Mouse (Mus musculus) midbrain, embryonic 13.5 days (tissue): Measurements from ENCODE around the gene Stab2. TPM values are rescaled to one million over a fixed set of nuclear protein-coding genes. Genes with fewer than 3 reads are reported as not detected.
A peak's percentile ranks its signal among the peaks of the same experiment; 100 is the strongest.

Source experiments
- ATAC-seq: fragments of 200-750 bp; cut with Nextera tagmentation; 2 replicates; pipeline ENCODE4 v1.8.0; 2017; ENCODE audit warnings: mild to moderate bottlenecking, moderate TSS enrichment, moderate library complexity
- H3K27ac ChIP-seq: fragments of 300-500 bp; sonication (generic); 2 replicates; pipeline ENCODE4 v1.5.1; 2015; ENCODE audit warnings: inconsistent platforms, mild to moderate bottlenecking, moderate library complexity
- H3K27me3 ChIP-seq: fragments of 300-500 bp; sonication (generic); 2 replicates; pipeline ENCODE4 v1.6.1; 2015; ENCODE audit warnings: mild to moderate bottlenecking, inconsistent platforms
- H3K36me3 ChIP-seq: fragments of 300-500 bp; sonication (generic); 2 replicates; pipeline ENCODE4 v1.6.1; 2015; ENCODE audit warnings: mild to moderate bottlenecking, inconsistent platforms
- H3K4me1 ChIP-seq: fragments of 300-500 bp; sonication (generic); replicated peaks from 2 replicates; pipeline ENCODE4 v1.6.1; 2015; ENCODE audit warnings: inconsistent platforms
- H3K4me2 ChIP-seq: fragments of 300-500 bp; sonication (generic); replicated peaks from 2 replicates; pipeline ENCODE4 v1.6.1; 2015; ENCODE audit warnings: moderate library complexity, mild to moderate bottlenecking, inconsistent platforms
- H3K4me3 ChIP-seq: fragments of 300-500 bp; sonication (generic); replicated peaks from 2 replicates; pipeline ENCODE4 v1.5.1; 2015; ENCODE audit warnings: mild to moderate bottlenecking, inconsistent platforms
- H3K9ac ChIP-seq: fragments of 300-500 bp; sonication (generic); replicated peaks from 2 replicates; pipeline ENCODE4 v1.6.1; 2015; ENCODE audit warnings: mild to moderate bottlenecking, inconsistent platforms
- H3K9me3 ChIP-seq: fragments of 300-500 bp; sonication (generic); 2 replicates; pipeline ENCODE4 v1.6.1; 2016; ENCODE audit warnings: mild to moderate bottlenecking, inconsistent platforms
- WGBS: fragments of 180-500 bp; shearing (Covaris S2); methylation state at CpG from one replicate; pipeline ENCODE4 v1.1.7; 2015; 5-methylcytosine and 5-hydroxymethylcytosine counted together
- polyA plus RNA-seq: library from polyadenylated mRNA; unstranded; fragments of >200 nt; fragmentation: Nextera tagmentation; extraction: Ambion mirVana; gene quantifications from 2 replicates; pipeline ENCODE4 v1.2.1, GENCODE M21; 2015

Stab2 gene
- polyA plus RNA-seq, 1 experiment from 2014 or later = 0.04 TPM

DNA sequence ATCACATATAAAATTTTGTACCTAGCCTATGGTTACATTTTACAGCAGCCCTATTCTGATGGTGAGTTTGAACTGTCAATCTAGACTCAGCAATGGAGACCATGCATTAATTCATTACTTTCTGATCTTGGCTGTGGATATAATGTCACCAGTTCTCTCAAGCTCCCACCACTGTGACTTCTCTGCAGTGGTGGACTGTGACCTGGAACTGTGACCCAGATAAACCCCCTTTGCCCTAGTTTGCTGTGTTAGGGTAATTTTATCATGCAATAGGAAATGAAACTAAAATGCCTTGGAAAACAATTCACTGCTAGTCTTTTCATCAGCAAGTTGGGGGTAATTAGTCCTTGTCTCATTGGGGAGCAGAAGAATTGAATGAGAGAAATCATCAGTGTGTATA is 126.4 kb downstream of the Stab2 start:
- Histone ChIP-seq H3K9me3 (no peaks in the 10 kb centered on the region), H3K4me3 (no peak overlapping the region), H3K9ac (no peak overlapping the region), H3K36me3 (no peaks in the 10 kb centered on the region), H3K27ac (no peak overlapping the region), H3K4me2 (no peak overlapping the region), H3K4me1 (no peaks in the 10 kb centered on the region), H3K27me3 (no peaks in the 10 kb centered on the region)
- ATAC-seq = no peak

DNA sequence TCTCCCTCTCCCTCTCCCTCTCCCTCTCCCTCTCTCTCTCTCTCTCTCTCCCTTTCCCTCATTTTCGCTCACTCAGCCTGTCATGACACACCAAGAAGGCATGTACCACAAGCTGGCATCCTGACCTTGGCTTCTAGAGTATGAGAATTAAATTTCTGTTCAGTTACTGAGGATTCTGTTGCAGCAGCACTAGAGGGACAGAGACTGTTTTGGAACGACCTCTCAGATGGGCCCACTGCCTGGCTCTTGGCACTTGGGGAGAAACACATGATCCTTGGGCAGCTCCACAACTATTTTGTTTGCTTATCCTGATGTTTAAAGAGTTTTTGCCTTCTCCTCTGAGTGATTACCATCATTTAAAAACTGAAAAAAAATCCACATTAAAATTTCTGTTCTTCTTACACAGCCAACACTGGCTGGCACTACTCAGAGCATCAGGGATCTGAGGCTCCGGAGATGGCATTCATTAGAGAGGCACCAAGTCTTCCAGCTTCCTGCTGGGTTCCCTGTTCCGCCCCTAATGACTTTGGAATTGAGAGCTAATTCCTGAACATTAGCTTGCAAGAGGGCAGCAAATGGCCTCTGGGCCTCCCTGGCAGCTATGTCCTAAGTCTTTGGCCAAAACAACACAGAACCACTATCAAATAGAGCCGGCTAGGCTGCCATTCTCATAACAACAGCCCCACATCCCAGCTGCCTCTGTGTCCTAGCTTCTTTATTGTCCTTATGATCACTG is 127.6 kb downstream of the Stab2 start:
- H3K4me1 ChIP-seq = no peaks in the 10 kb centered on the region
- no peaks in the 10 kb centered on the region for H3K36me3 ChIP-seq
- no peak overlapping the region for H3K9ac ChIP-seq
- no peaks in the 10 kb centered on the region for H3K9me3 ChIP-seq
- H3K4me2 ChIP-seq = no peak overlapping the region
- ATAC-seq = no peak
- H3K27ac ChIP-seq = no peak overlapping the region
- no peaks in the 10 kb centered on the region for H3K27me3 ChIP-seq
- 57% methylated on average over 5 of the region's 5 CpGs for WGBS
- H3K4me3 ChIP-seq = no peak overlapping the region

DNA sequence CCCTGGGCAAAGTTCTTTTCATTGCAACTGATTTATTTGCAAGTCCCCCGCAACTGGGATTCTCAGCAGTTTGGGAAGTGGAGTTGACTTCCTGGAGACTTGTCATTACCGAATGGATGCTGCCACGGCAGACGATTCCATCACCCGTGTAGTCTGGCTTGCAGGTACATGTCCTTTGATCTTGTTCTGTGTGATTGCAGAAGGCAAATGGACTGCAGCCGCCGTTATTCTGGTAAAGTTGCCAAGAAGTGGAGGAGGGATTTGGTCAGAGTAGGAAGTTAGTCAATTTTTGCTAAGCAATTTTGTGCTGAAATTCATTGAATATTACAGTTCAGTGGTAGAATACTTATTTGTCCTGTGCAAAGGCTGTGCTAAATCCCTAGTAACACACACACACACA is 129.1 kb downstream of the Stab2 start:
- WGBS = 86% methylated on average over 7 of the region's 7 CpGs
- Histone ChIP-seq H3K9me3 (no peaks in the 10 kb centered on the region), H3K9ac (no peak overlapping the region), H3K4me3 (no peak overlapping the region), H3K4me2 (no peak overlapping the region), H3K36me3 (no peaks in the 10 kb centered on the region), H3K27ac (no peak overlapping the region), H3K4me1 (no peaks in the 10 kb centered on the region), H3K27me3 (no peaks in the 10 kb centered on the region)
- no peak for ATAC-seq

DNA sequence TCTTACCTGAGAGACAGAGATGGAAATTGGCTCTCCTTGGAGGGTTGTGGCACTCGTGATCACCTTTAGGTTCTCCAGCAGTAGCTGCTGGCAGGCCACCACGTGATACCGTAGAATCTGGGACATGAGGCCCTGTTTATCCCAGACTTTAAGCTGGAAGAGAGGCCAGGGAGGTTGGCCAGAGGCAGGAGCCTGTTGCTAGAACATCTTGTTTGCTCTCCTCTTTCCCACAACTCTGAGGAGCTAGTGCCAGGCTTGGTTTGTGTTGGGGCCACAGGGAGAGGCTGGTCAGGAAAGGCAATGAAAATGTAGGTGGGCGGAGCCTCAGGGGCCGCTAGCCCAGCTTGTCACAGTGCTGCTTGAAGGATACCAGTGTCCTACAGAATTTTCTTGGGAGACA is 135.2 kb downstream of the Stab2 start:
- 74% methylated on average over 5 of the region's 5 CpGs for WGBS
- no peak overlapping the region for H3K4me2 ChIP-seq
- H3K9me3 ChIP-seq = no peaks in the 10 kb centered on the region
- no peak overlapping the region for H3K4me3 ChIP-seq
- H3K36me3 ChIP-seq = no peaks in the 10 kb centered on the region
- no peak overlapping the region for H3K9ac ChIP-seq
- no peaks in the 10 kb centered on the region for H3K27me3 ChIP-seq
- H3K4me1 ChIP-seq = no peaks in the 10 kb centered on the region
- ATAC-seq = no peak
- H3K27ac ChIP-seq = no peak overlapping the region

DNA sequence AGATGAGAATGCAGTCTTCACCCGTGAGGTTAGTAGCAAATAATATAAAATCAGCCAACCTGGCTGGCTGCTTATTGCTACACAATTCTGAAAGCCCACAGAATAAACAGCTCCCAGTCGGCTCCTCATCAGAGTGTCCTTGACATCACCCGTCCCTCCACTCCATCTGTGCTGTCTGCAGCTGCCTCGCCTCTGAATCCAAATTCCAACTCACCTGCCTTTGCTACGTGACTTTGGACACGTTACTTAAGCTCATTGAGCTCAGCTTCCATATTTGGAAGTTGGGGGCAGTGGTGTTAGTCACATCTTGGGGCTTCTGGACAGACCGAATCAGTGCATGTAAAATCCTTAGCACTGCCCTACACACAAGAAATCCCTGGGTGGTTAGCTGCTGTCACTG is 135.7 kb downstream of the Stab2 start:
- no peak overlapping the region for H3K9ac ChIP-seq
- no peak overlapping the region for H3K4me2 ChIP-seq
- H3K36me3 ChIP-seq = no peaks in the 10 kb centered on the region
- WGBS = 81% methylated on average over 7 of the region's 7 CpGs
- no peak overlapping the region for H3K27ac ChIP-seq
- no peak overlapping the region for H3K4me3 ChIP-seq
- ATAC-seq = no peak
- H3K27me3 ChIP-seq = no peaks in the 10 kb centered on the region
- H3K9me3 ChIP-seq = no peaks in the 10 kb centered on the region
- H3K4me1 ChIP-seq = no peaks in the 10 kb centered on the region

DNA sequence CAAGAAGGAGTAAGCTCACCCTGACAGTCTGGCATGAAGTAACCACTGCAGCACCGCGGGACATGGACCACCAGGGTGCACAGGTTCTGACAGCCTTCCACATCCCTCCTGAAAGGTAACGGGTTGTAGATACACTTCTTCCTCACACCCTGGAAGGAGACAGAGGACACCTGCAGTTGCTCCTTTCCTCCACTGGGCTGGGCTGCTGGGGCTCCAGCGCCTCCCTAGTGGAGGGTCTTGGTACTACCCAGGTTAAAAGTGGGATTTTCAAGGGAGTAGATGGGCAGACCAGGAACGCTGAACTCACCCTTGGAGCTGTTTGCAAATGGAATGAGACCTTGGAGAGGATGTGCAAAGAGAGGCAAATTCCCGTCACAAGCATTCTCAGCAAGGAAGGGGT is 144.4 kb downstream of the Stab2 start:
- H3K4me3 ChIP-seq = no peak overlapping the region
- no peak overlapping the region for H3K9ac ChIP-seq
- 91% methylated on average over 6 of the region's 6 CpGs for WGBS
- ATAC-seq = no peak
- no peak overlapping the region for H3K27ac ChIP-seq
- H3K27me3 ChIP-seq = no peaks in the 10 kb centered on the region
- H3K9me3 ChIP-seq = no peaks in the 10 kb centered on the region
- H3K36me3 ChIP-seq = no peaks in the 10 kb centered on the region
- H3K4me2 ChIP-seq = no peak overlapping the region
- H3K4me1 ChIP-seq = no peaks in the 10 kb centered on the region

DNA sequence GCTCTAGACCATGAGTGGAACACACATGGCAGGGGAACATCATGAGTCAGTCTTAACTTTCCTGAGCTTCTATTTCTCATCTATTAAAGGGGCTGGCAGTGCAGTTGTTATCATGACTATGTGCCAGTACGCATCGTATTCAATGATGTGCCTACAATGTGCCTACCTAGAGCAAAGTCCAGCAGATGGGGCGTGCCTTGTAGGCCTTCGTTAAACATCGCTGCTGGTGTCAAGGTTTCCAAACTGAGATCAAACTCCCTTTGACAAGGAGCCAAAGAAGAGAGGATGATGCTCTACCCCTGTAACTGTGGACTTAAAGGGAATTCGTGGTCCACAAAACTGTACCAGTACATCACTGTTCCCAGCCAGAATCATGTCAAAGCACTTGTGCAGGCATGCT is 145.3 kb downstream of the Stab2 start:
- no peak overlapping the region for H3K9ac ChIP-seq
- H3K36me3 ChIP-seq = no peaks in the 10 kb centered on the region
- WGBS = 90% methylated on average over 6 of the region's 6 CpGs
- no peaks in the 10 kb centered on the region for H3K4me1 ChIP-seq
- H3K4me2 ChIP-seq = no peak overlapping the region
- H3K4me3 ChIP-seq = no peak overlapping the region
- no peaks in the 10 kb centered on the region for H3K27me3 ChIP-seq
- H3K9me3 ChIP-seq = no peaks in the 10 kb centered on the region
- ATAC-seq = no peak
- no peak overlapping the region for H3K27ac ChIP-seq

DNA sequence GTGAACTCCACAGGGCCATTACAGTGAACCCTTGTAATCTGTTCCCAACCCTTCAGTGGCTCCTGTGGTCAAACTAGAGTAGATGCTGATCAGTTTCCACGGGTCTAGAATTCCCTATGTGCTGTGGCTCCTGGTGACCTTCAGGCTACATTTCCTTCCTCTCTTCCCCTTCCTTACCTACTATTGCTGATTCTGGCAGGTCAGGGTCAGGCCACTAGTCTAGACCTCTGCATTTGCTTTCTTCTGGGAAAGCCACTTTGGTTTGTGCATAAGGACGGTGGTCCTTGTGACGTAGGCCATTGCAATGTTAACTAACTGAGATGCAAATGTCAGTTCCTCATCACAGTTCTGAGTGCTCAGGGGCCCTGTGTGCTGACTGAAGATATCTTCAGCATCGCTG is 147.4 kb downstream of the Stab2 start:
- Histone ChIP-seq H3K27ac (no peak overlapping the region), H3K27me3 (no peaks in the 10 kb centered on the region), H3K36me3 (no peaks in the 10 kb centered on the region), H3K4me1 (no peaks in the 10 kb centered on the region), H3K4me2 (no peak overlapping the region), H3K9me3 (no peaks in the 10 kb centered on the region), H3K4me3 (no peak overlapping the region), H3K9ac (no peak overlapping the region)
- 77% methylated on average over 4 of the region's 4 CpGs for WGBS
- no peak for ATAC-seq

DNA sequence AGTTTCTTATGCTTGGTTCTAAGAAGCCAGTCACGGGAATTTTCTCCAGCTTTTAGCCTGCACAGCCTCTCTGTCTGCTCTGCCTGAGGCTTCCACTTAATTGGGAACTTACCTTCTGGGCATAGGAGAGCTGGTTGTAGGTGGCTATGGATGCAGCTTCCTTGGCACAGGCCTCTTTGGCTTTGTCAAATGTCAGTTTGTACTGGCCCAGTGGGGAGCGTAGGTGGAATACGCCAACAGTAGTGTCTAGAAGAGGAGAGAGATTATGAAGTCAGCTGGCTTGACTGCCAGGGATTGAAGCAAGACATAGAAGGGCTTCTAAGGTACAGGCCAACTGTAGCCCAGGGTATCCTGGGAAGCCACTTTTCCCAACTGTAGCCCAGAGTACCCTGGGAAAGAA is 154.4 kb downstream of the Stab2 start:
- H3K27ac ChIP-seq = no peak overlapping the region
- H3K4me1 ChIP-seq = 0 out of 2 replicates have a peak, but pooled peaks cover 3% of the 10 kb centered on the region
- no peaks in the 10 kb centered on the region for H3K27me3 ChIP-seq
- no peaks in the 10 kb centered on the region for H3K36me3 ChIP-seq
- ATAC-seq = no peak
- H3K4me2 ChIP-seq = no peak overlapping the region
- no peak overlapping the region for H3K9ac ChIP-seq
- H3K4me3 ChIP-seq = no peak overlapping the region
- H3K9me3 ChIP-seq = no peaks in the 10 kb centered on the region
- WGBS = 84% methylated on average over 3 of the region's 3 CpGs

DNA sequence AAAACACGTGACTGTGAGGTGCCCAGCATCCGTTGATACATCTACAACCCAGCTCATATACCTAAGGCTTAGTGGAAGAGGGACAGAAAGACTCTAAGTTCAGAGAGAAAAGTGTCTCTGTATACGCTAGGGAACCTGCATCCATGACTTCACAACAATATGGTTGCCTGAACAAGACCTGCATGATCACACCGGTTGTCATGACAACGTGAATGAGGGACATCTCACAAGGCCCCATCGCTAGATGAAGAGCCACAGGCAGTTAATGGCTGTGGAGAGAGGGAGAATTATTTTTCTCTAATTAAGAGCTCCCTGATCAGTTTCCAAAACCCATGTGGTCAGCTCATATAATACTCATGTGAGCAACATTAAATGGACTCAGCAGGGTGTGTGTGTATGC is 155.7 kb downstream of the Stab2 start:
- peak; percentile 48; the same call in 1 of the 2 replicates for ATAC-seq
- Histone ChIP-seq H3K4me3 (no peak overlapping the region), H3K4me2 (no peak overlapping the region), H3K4me1 (0 out of 2 replicates have a peak, but pooled peaks cover 3% of the 10 kb centered on the region), H3K9me3 (no peaks in the 10 kb centered on the region), H3K27ac (no peak overlapping the region), H3K9ac (no peak overlapping the region), H3K27me3 (no peaks in the 10 kb centered on the region), H3K36me3 (no peaks in the 10 kb centered on the region)
- WGBS = 71% methylated on average over 6 of the region's 6 CpGs

DNA sequence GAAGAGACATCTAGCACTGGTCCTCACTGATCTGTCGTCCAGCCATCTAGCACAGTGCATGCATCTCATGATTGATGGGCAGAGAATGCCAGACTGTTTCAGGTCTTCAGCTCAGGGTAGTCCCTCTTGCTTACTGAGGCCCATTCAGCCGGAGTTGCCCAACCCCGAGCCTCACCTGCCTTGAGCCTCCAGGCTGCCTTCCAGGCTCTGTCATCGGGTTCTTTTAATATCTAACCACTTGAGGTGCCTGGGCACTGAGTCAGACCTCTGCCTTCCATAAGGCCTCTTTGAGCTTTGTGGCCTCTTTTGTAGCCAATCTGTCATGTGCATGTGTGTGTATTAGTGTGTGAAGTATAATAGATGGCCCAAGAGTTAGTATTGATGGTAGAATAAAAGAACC is 158.3 kb downstream of the Stab2 start:
- H3K9ac ChIP-seq = no peak overlapping the region
- no peak overlapping the region for H3K4me2 ChIP-seq
- no peak overlapping the region for H3K4me3 ChIP-seq
- H3K27ac ChIP-seq = no peak overlapping the region
- H3K27me3 ChIP-seq = no peaks in the 10 kb centered on the region
- no peaks in the 10 kb centered on the region for H3K9me3 ChIP-seq
- WGBS = 85% methylated on average over 4 of the region's 4 CpGs
- 0 out of 2 replicates have a peak, but pooled peaks cover 3% of the 10 kb centered on the region for H3K4me1 ChIP-seq
- no peaks in the 10 kb centered on the region for H3K36me3 ChIP-seq
- ATAC-seq = no peak

DNA sequence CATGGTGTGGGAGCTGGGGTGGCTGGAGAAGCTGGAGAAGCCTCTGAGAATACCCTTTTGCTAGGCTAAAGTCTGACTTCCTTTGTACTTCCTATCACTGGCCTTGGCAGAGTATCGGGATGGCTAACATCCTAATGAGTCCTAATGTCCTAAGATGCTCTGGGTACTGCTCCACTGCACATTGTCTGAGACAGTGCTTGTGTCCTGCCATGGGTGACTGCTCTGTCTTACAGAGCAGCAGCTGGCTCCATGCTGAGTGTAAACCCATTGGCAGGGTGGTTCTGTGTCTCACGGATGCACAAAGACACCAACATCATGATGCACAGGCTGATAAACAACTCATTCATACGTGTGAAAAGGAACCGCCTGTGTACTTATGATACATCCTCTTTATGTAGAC is 158.7 kb downstream of the Stab2 start:
- Histone ChIP-seq H3K27ac (no peak overlapping the region), H3K4me3 (no peak overlapping the region), H3K4me2 (no peak overlapping the region), H3K27me3 (no peaks in the 10 kb centered on the region), H3K9ac (no peak overlapping the region), H3K9me3 (no peaks in the 10 kb centered on the region), H3K36me3 (no peaks in the 10 kb centered on the region), H3K4me1 (0 out of 2 replicates have a peak, but pooled peaks cover 3% of the 10 kb centered on the region)
- no peak for ATAC-seq
- 80% methylated on average over 4 of the region's 4 CpGs for WGBS

DNA sequence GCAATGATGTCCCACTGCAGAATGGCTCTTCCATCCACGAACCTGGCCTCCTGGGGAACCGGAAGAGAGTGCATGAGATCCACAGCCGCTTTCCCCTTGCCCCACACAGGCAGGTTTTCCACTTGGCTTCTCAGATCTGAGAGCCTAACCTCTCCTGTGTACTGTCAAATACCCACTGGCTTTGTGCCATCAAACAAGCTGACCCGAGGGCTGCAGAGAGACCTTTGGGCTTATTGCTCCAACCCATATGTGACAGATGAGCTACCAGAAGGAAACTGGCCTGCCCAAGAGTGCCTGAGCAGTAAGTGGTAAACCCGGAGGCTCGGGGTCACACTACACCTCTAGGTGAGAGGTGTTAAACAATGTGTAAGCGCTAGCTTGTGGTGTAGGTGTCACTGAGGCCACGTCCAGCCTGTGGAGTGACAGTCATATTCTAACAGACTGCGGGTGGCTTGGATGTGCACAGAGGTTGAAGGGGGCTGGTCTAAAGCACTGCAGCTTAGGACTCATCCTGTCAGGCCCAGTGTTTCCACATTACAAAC is 160.8 kb downstream of the Stab2 start:
- H3K27me3 ChIP-seq = no peaks in the 10 kb centered on the region
- 89% methylated on average over 9 of the region's 9 CpGs for WGBS

More for the DNA sequence above, 160.8 kb downstream of the Stab2 start:
- Histone ChIP-seq H3K4me1 (0 out of 2 replicates have a peak, but pooled peaks cover under 1% of the 10 kb centered on the region), H3K9me3 (no peaks in the 10 kb centered on the region), H3K4me3 (no peak overlapping the region), H3K36me3 (no peaks in the 10 kb centered on the region), H3K27ac (no peak overlapping the region), H3K4me2 (no peak overlapping the region), H3K9ac (no peak overlapping the region)
- ATAC-seq = no peak
